Mouse (Mus musculus) urinary bladder, postnatal 36 days (tissue): ENCODE measurements at regions not wholly inside any gene's neighbourhood (a gene's known extent, or its start where the extent isn't known, plus 50 kb on each side); places are given as distances from the start of the nearest gene placed in this dataset.

Experiments used
- DNase-seq, 2 experiments: peaks; one replicate each; pipeline ENCODE4 v3.0.0; 2022; ENCODE audit warnings: low spot score in 2 of 2, mixed read lengths in 1 of 2

GRCm38 (mm10) chr3:80256383-80256782 is 372.1 kb downstream of the Fam198b start:
- no peak for DNase-seq

GRCm38 (mm10) chr3:80263095-80263494 is 378.8 kb downstream of the Fam198b start:
- DNase-seq: no peak

GRCm38 (mm10) chr3:80284656-80285055 is 400.3 kb downstream of the Fam198b start:
- DNase-seq: no peak

- DNase-seq: no peak
Observed at GRCm38 (mm10) chr3:80285246-80285645, 400.9 kb downstream of the Fam198b start.

GRCm38 (mm10) chr3:80293485-80293884 is 409.2 kb downstream of the Fam198b start:
- DNase-seq: no peak

GRCm38 (mm10) chr3:80307632-80308031 is 423.3 kb downstream of the Fam198b start:
- no peak for DNase-seq

- DNase-seq: no peak
Observed at GRCm38 (mm10) chr3:80309931-80310330, 425.6 kb downstream of the Fam198b start.

GRCm38 (mm10) chr3:80311689-80312088 is 427.4 kb downstream of the Fam198b start:
- no peak for DNase-seq

- no peak for DNase-seq
Observed at GRCm38 (mm10) chr3:80322291-80322690, 438.0 kb downstream of the Fam198b start.

GRCm38 (mm10) chr3:80324726-80325125 is 440.4 kb downstream of the Fam198b start:
- no peak for DNase-seq

GRCm38 (mm10) chr3:80331776-80332175 is 447.4 kb downstream of the Fam198b start:
- no peak for DNase-seq

- DNase-seq: no peak
Observed at GRCm38 (mm10) chr3:80334446-80334893, 450.1 kb downstream of the Fam198b start.

GRCm38 (mm10) chr3:80336123-80336674 is 451.9 kb downstream of the Fam198b start:
- no peak for DNase-seq

- no peak for DNase-seq
Observed at GRCm38 (mm10) chr3:80367972-80368371, 434.7 kb downstream of the Gria2 start.

- no peak for DNase-seq
Observed at GRCm38 (mm10) chr3:80369214-80369941, 433.3 kb downstream of the Gria2 start.

GRCm38 (mm10) chr3:80372436-80372835 is 430.2 kb downstream of the Gria2 start:
- DNase-seq: no peak

- no peak for DNase-seq
Observed at GRCm38 (mm10) chr3:80385986-80386385, 416.6 kb downstream of the Gria2 start.

- no peak for DNase-seq
Observed at GRCm38 (mm10) chr3:80396240-80396639, 406.4 kb downstream of the Gria2 start.

- DNase-seq: no peak
Observed at GRCm38 (mm10) chr3:80420453-80420852, 382.2 kb downstream of the Gria2 start.

GRCm38 (mm10) chr3:80421461-80421860 is 381.2 kb downstream of the Gria2 start:
- no peak for DNase-seq

- DNase-seq: no peak
Observed at GRCm38 (mm10) chr3:80422106-80422505, 380.5 kb downstream of the Gria2 start.

- DNase-seq: no peak
Observed at GRCm38 (mm10) chr3:80422646-80423045, 380.0 kb downstream of the Gria2 start.
